In the genomic region with DNA sequence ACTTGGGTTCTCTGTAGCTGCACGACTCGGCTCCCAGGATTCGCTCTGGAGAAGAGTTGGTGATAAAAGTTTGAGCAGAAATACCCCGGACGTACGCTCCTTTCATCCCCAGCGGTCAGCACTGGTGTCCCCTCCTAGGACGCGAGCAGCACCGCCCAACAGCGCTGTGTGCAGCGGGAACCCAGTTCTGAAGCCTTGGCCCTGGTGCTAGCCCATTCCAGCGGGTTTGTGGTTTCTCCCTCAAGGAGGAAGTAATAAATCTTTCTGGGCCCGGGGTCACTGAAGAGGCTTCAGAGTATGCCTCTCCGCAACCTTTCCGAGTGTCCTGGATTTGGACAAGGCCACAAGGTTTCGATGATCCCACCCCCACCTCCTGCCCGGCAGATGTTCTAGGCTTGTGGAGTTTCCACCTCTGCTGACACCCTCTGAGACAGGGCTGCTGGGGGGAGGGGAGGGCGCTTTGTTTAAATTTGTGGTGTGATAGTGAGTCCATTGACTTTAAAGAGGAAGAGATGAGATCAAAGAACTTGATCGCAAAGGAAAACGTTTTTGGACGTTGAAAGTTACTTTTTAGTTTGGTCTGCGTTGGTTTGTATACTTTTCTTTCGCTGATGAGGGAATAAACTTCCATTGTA, we compare ENCODE assay signal across 8 mouse cellular contexts. TPM values are rescaled to one million over a fixed set of nuclear protein-coding genes. Genes with fewer than 3 reads are reported as not detected.
DNase-seq lines count a peak whose midpoint lies in the region; ATAC-seq and TF ChIP-seq lines count a peak whose summit lies in the region.

No protein-coding gene starts in this region.

- no peak for DNase-seq in layer of hippocampus, adult 2 months (ENCODE audit: low spot score in 2 of 2)
- DNase-seq in layer of hippocampus, adult 9-11 months = no peak
- no peak for DNase-seq in embryonic facial prominence, embryonic 10.5 days (ENCODE audit: low spot score)
- no peak for DNase-seq in midbrain, embryonic 10.5 days (ENCODE audit: low spot score)
- peak; percentile 2 for DNase-seq in thymus, postnatal 0 days (ENCODE audit: low spot score)
- no peak for DNase-seq in right cerebral cortex, adult 2 months (ENCODE audit: low spot score in 2 of 2)

- WGBS in embryonic facial prominence, embryonic 10.5 days = under 1% methylated on average over 24 of the region's 24 CpGs
- WGBS in hindbrain, embryonic 12.5 days = 2% methylated on average over 24 of the region's 24 CpGs
- WGBS in limb, embryonic 12.5 days = 1% methylated on average over 24 of the region's 24 CpGs
- WGBS in midbrain, embryonic 10.5 days = under 1% methylated on average over 24 of the region's 24 CpGs

- H3K9ac ChIP-seq in hindbrain, embryonic 12.5 days = peak overlapping the region; percentile 86
- H3K9ac ChIP-seq in limb, embryonic 12.5 days (replicated peaks) = peak overlapping the region; percentile 89

- H3K27me3 ChIP-seq in embryonic facial prominence, embryonic 10.5 days (replicated peaks; ENCODE audit: low read depth, poor library complexity, severe bottlenecking) = peaks cover 41% of the 10 kb centered on the region
- no peaks in the 10 kb centered on the region for H3K27me3 ChIP-seq in hindbrain, embryonic 12.5 days
- peaks cover 8% of the 10 kb centered on the region; the same call in 1 of the 2 replicates for H3K27me3 ChIP-seq in limb, embryonic 12.5 days
- peaks cover 31% of the 10 kb centered on the region for H3K27me3 ChIP-seq in midbrain, embryonic 10.5 days (ENCODE audit: low read depth, poor library complexity, severe bottlenecking)

- 0 out of 2 replicates have a peak, but pooled peaks cover 2% of the 10 kb centered on the region for H3K36me3 ChIP-seq in embryonic facial prominence, embryonic 10.5 days (replicated peaks)
- no peaks in the 10 kb centered on the region for H3K36me3 ChIP-seq in hindbrain, embryonic 12.5 days
- H3K36me3 ChIP-seq in limb, embryonic 12.5 days = peaks cover 9% of the 10 kb centered on the region; the same call in 1 of the 2 replicates
- H3K36me3 ChIP-seq in midbrain, embryonic 10.5 days = peaks cover 14% of the 10 kb centered on the region

- H3K4me3 ChIP-seq in layer of hippocampus, adult 2 months = peak overlapping the region; percentile 69
- peak overlapping the region; percentile 82 for H3K4me3 ChIP-seq in embryonic facial prominence, embryonic 10.5 days
- peak overlapping the region; percentile 83 for H3K4me3 ChIP-seq in hindbrain, embryonic 12.5 days
- H3K4me3 ChIP-seq in limb, embryonic 12.5 days (replicated peaks) = peak overlapping the region; percentile 78
- peak overlapping the region; percentile 84 for H3K4me3 ChIP-seq in midbrain, embryonic 10.5 days

- H3K4me2 ChIP-seq in hindbrain, embryonic 12.5 days (replicated peaks) = peak overlapping the region; percentile 96
- H3K4me2 ChIP-seq in limb, embryonic 12.5 days = peak overlapping the region; percentile 94

- no peaks in the 10 kb centered on the region for H3K9me3 ChIP-seq in embryonic facial prominence, embryonic 10.5 days
- H3K9me3 ChIP-seq in hindbrain, embryonic 12.5 days (replicated peaks) = no peaks in the 10 kb centered on the region
- no peaks in the 10 kb centered on the region for H3K9me3 ChIP-seq in limb, embryonic 12.5 days
- H3K9me3 ChIP-seq in midbrain, embryonic 10.5 days (replicated peaks) = no peaks in the 10 kb centered on the region

- ATAC-seq in hindbrain, embryonic 12.5 days (ENCODE audit: low FRiP score) = peak; percentile 31
- 0 out of 2 replicates have a peak, but pooled peaks have one; percentile 28 for ATAC-seq in limb, embryonic 12.5 days (ENCODE audit: insufficient number of reproducible peaks, insufficient read depth, low FRiP score, low TSS enrichment, low read depth)

- TF ChIP-seq CTCF in layer of hippocampus, adult 2 months (conservative IDR thresholded peaks at IDR 0.05) = no peak; the same call in 1 of the 2 replicates

- peaks cover 33% of the 10 kb centered on the region for H3K4me1 ChIP-seq in embryonic facial prominence, embryonic 10.5 days
- peaks cover 16% of the 10 kb centered on the region for H3K4me1 ChIP-seq in hindbrain, embryonic 12.5 days
- H3K4me1 ChIP-seq in limb, embryonic 12.5 days (replicated peaks) = peaks cover 28% of the 10 kb centered on the region
- peaks cover 41% of the 10 kb centered on the region for H3K4me1 ChIP-seq in midbrain, embryonic 10.5 days

- peak overlapping the region; percentile 97 for H3K27ac ChIP-seq in layer of hippocampus, adult 2 months
- H3K27ac ChIP-seq in embryonic facial prominence, embryonic 10.5 days (replicated peaks) = peak overlapping the region; percentile 88
- H3K27ac ChIP-seq in hindbrain, embryonic 12.5 days = 0 out of 2 replicates have a peak overlapping the region, but pooled peaks have one; percentile 86
- peak overlapping the region; percentile 90 for H3K27ac ChIP-seq in limb, embryonic 12.5 days
- H3K27ac ChIP-seq in midbrain, embryonic 10.5 days (replicated peaks) = peak overlapping the region; percentile 89

RNA-seq across cellular contexts. Expression of gene Chst2, which starts 1.2 kb away (rescaled TPM):
- total RNA-seq in layer of hippocampus, adult 2 months (2021) = 100 to 1,000 TPM; 103 to 109 TPM
- 3.4 and 3.9 TPM in 2 replicates for polyA plus RNA-seq in embryonic facial prominence, embryonic 10.5 days (2016; fragmentation: Nextera tagmentation; extraction: Ambion mirVana)
- polyA plus RNA-seq in hindbrain, embryonic 12.5 days (2016; fragmentation: Nextera tagmentation; extraction: Ambion mirVana) = 7.5 and 9.1 TPM in 2 replicates
- 9.0 and 10.1 TPM in 2 replicates for polyA plus RNA-seq in limb, embryonic 12.5 days (2016; fragmentation: Nextera tagmentation; extraction: Ambion mirVana)
- polyA plus RNA-seq in midbrain, embryonic 10.5 days (2016; fragmentation: Nextera tagmentation; extraction: Ambion mirVana) = 8.8 TPM in 2 replicates
- polyA plus RNA-seq in thymus, postnatal 0 days (2015; fragmentation: Nextera tagmentation; extraction: Ambion mirVana) = 0.91 and 1.0 TPM in 2 replicates
